Mouse (Mus musculus) kidney, adult 11 months (tissue): ENCODE data around the gene Wdr20.
A peak's percentile ranks its signal among the peaks of the same experiment; 100 is the strongest.
"Not testable (repeated sequence)": the region's sequence is repeated elsewhere in the genome, so short reads cannot be mapped to it uniquely, and the experiment has no call there.

Source experiments
- DNase-seq: peaks from one replicate; pipeline ENCODE4 v3.0.0; 2022

Wdr20 gene

GRCm38 (mm10) chr12:110737170-110738157 is at the start of gene Wdr20:
Gene Wdr20, plus strand, starts transcription at chr12:110737944.
- DNase-seq = peak; percentile 96

GRCm38 (mm10) chr12:110688921-110689320 is 48.8 kb upstream of the Wdr20 start:
- DNase-seq = not testable (repeated sequence)

GRCm38 (mm10) chr12:110689919-110690643 is 47.7 kb upstream of the Wdr20 start:
- no peak for DNase-seq

- not testable (repeated sequence) for DNase-seq
Observed at GRCm38 (mm10) chr12:110693378-110693777, 44.4 kb upstream of the Wdr20 start.

GRCm38 (mm10) chr12:110695676-110696171 is 42.0 kb upstream of the Wdr20 start:
- peak; percentile 38 for DNase-seq

GRCm38 (mm10) chr12:110696173-110696974 is 41.4 kb upstream of the Wdr20 start:
- peak; percentile 96 for DNase-seq

GRCm38 (mm10) chr12:110696975-110697400 is 40.8 kb upstream of the Wdr20 start:
- DNase-seq = no peak

- no peak for DNase-seq
Observed at GRCm38 (mm10) chr12:110697457-110697856, 40.3 kb upstream of the Wdr20 start.

- no peak for DNase-seq
Observed at GRCm38 (mm10) chr12:110698080-110698479, 39.7 kb upstream of the Wdr20 start.

GRCm38 (mm10) chr12:110698523-110699170 is 39.1 kb upstream of the Wdr20 start:
- DNase-seq = no peak

- no peak for DNase-seq
Observed at GRCm38 (mm10) chr12:110699171-110699547, 38.6 kb upstream of the Wdr20 start.

GRCm38 (mm10) chr12:110700730-110701129 is 37.0 kb upstream of the Wdr20 start:
- no peak for DNase-seq

GRCm38 (mm10) chr12:110701363-110701762 is 36.4 kb upstream of the Wdr20 start:
- DNase-seq = not testable (repeated sequence)

GRCm38 (mm10) chr12:110702556-110702955 is 35.2 kb upstream of the Wdr20 start, which contains the start of gene Hsp90aa1:
Gene Hsp90aa1, minus strand, starts transcription at chr12:110702728.
- no peak for DNase-seq

GRCm38 (mm10) chr12:110703008-110703471 is 34.7 kb upstream of the Wdr20 start:
- DNase-seq = peak; percentile 80

GRCm38 (mm10) chr12:110703682-110704081 is 34.1 kb upstream of the Wdr20 start:
- no peak for DNase-seq

- not testable (repeated sequence) for DNase-seq
Observed at GRCm38 (mm10) chr12:110705419-110705818, 32.3 kb upstream of the Wdr20 start.

GRCm38 (mm10) chr12:110706337-110707231 is 31.2 kb upstream of the Wdr20 start:
- DNase-seq = peak; percentile 50

- no peak for DNase-seq
Observed at GRCm38 (mm10) chr12:110707451-110707850, 30.3 kb upstream of the Wdr20 start.

GRCm38 (mm10) chr12:110711270-110711669 is 26.5 kb upstream of the Wdr20 start:
- DNase-seq = no peak

GRCm38 (mm10) chr12:110713784-110714183 is 24.0 kb upstream of the Wdr20 start:
- no peak for DNase-seq
